13 mouse cellular contexts compared by ENCODE assay signal in genomic region chr3:98246985-98247751, GRCm38 (mm10). TPM values are rescaled to one million over a fixed set of nuclear protein-coding genes. Genes with fewer than 3 reads are reported as not detected.
DNase-seq lines count a peak whose midpoint lies in the region; ATAC-seq lines count a peak whose summit lies in the region.
"Had no signal": no experiment of that assay in that cellular context is flagged by ENCODE, and none has a peak within 500 bp of the region (broad histone marks: within the 10 kb centered on the region; RNA-seq: fewer than 3 reads in every experiment).

No protein-coding gene starts in this region.

- no peak overlapping the region for H3K4me3 ChIP-seq in kidney, embryonic 16.5 days (ENCODE audit: low read length)
- H3K4me3 ChIP-seq in liver, embryonic 13.5 days (replicated peaks) = no peak overlapping the region
- no peak overlapping the region for H3K4me3 ChIP-seq in midbrain, embryonic 14.5 days (replicated peaks; ENCODE audit: low read depth, low read length)
- H3K4me3 ChIP-seq in neural tube, embryonic 15.5 days (replicated peaks) = no peak overlapping the region
- H3K4me3 ChIP-seq: heart, embryonic 12.5 days; limb, embryonic 15.5 days had no signal

- ATAC-seq in kidney, embryonic 16.5 days (ENCODE audit: low FRiP score, low TSS enrichment) = 0 out of 2 replicates have a peak, but pooled peaks have one; percentile 15
- ATAC-seq in common myeloid progenitor, adult 5-6 weeks (replicated peaks; ENCODE audit: low read depth, poor library complexity, severe bottlenecking) = 0 out of 2 replicates have a peak, but pooled peaks have one; percentile 29
- peak; percentile 61 for ATAC-seq in liver, embryonic 13.5 days (ENCODE audit: low read depth)
- no peak for ATAC-seq in midbrain, embryonic 14.5 days (ENCODE audit: low FRiP score, low TSS enrichment)
- no peak for ATAC-seq in neural tube, embryonic 15.5 days (ENCODE audit: low FRiP score)

- no peaks in the 10 kb centered on the region for H3K36me3 ChIP-seq in kidney, embryonic 16.5 days (ENCODE audit: insufficient read depth, low read length)
- no peaks in the 10 kb centered on the region for H3K36me3 ChIP-seq in liver, embryonic 13.5 days
- no peaks in the 10 kb centered on the region for H3K36me3 ChIP-seq in midbrain, embryonic 14.5 days (ENCODE audit: control insufficient read depth, insufficient read depth, low read length)
- H3K36me3 ChIP-seq in neural tube, embryonic 15.5 days = no peaks in the 10 kb centered on the region
- H3K36me3 ChIP-seq: heart, embryonic 12.5 days; limb, embryonic 15.5 days had no signal

- H3K27me3 ChIP-seq in kidney, embryonic 16.5 days (ENCODE audit: insufficient read depth, low read length) = no peaks in the 10 kb centered on the region
- no peaks in the 10 kb centered on the region for H3K27me3 ChIP-seq in liver, embryonic 13.5 days
- no peaks in the 10 kb centered on the region for H3K27me3 ChIP-seq in midbrain, embryonic 14.5 days (ENCODE audit: control insufficient read depth, insufficient read depth, low read length)
- no peaks in the 10 kb centered on the region for H3K27me3 ChIP-seq in neural tube, embryonic 15.5 days (replicated peaks)
- H3K27me3 ChIP-seq: heart, embryonic 12.5 days; limb, embryonic 15.5 days had no signal

- no peak overlapping the region for H3K9ac ChIP-seq in kidney, embryonic 16.5 days (replicated peaks; ENCODE audit: low read length)
- no peak overlapping the region for H3K9ac ChIP-seq in liver, embryonic 13.5 days
- no peak overlapping the region for H3K9ac ChIP-seq in midbrain, embryonic 14.5 days (replicated peaks; ENCODE audit: low read length)
- H3K9ac ChIP-seq in neural tube, embryonic 15.5 days (replicated peaks) = no peak overlapping the region
- H3K9ac ChIP-seq: heart, embryonic 12.5 days; limb, embryonic 15.5 days had no signal

- H3K4me2 ChIP-seq in kidney, embryonic 16.5 days (replicated peaks; ENCODE audit: low read depth, low read length) = no peak overlapping the region
- no peak overlapping the region for H3K4me2 ChIP-seq in liver, embryonic 13.5 days
- no peak overlapping the region for H3K4me2 ChIP-seq in midbrain, embryonic 14.5 days (ENCODE audit: low read length)
- no peak overlapping the region for H3K4me2 ChIP-seq in neural tube, embryonic 15.5 days
- H3K4me2 ChIP-seq: heart, embryonic 12.5 days; limb, embryonic 15.5 days had no signal

- DNase-seq in kidney, postnatal 14 days = no peak
- DNase-seq in liver, embryonic 13.5 days = no peak
- DNase-seq in midbrain, embryonic 14.5 days = peak; percentile 18
- no peak for DNase-seq in ovary, adult 18-20 months (ENCODE audit: low spot score)
- DNase-seq: adrenal gland, adult 8-10 months; cerebellum, postnatal 25 days; kidney, postnatal 25 days had no signal

- peaks cover 5% of the 10 kb centered on the region; the same call in 1 of the 2 replicates for H3K4me1 ChIP-seq in kidney, embryonic 16.5 days (ENCODE audit: insufficient read depth, low read length)
- peaks cover 17% of the 10 kb centered on the region for H3K4me1 ChIP-seq in liver, embryonic 13.5 days (replicated peaks)
- peaks cover 10% of the 10 kb centered on the region for H3K4me1 ChIP-seq in midbrain, embryonic 14.5 days (ENCODE audit: control insufficient read depth, insufficient read depth, low read length)
- no peaks in the 10 kb centered on the region for H3K4me1 ChIP-seq in neural tube, embryonic 15.5 days
- H3K4me1 ChIP-seq: heart, embryonic 12.5 days had no signal

- WGBS in kidney, embryonic 16.5 days = 56% methylated on average over 7 of the region's 7 CpGs
- WGBS in liver, embryonic 13.5 days (ENCODE audit: insufficient replicate concordance) = 34% methylated on average over 7 of the region's 7 CpGs
- WGBS in midbrain, embryonic 14.5 days = 30% methylated on average over 7 of the region's 7 CpGs
- 48% methylated on average over 7 of the region's 7 CpGs for WGBS in neural tube, embryonic 15.5 days

- H3K27ac ChIP-seq in kidney, embryonic 16.5 days (ENCODE audit: low read length) = no peak overlapping the region
- H3K27ac ChIP-seq in liver, embryonic 13.5 days = peak overlapping the region; percentile 51; the same call in 1 of the 2 replicates
- H3K27ac ChIP-seq in midbrain, embryonic 14.5 days (replicated peaks; ENCODE audit: low read depth, low read length) = no peak overlapping the region
- H3K27ac ChIP-seq in neural tube, embryonic 15.5 days (replicated peaks) = no peak overlapping the region
- H3K27ac ChIP-seq: limb, embryonic 15.5 days had no signal

- no peaks in the 10 kb centered on the region for H3K9me3 ChIP-seq in kidney, embryonic 16.5 days (ENCODE audit: low read length)
- no peaks in the 10 kb centered on the region for H3K9me3 ChIP-seq in liver, embryonic 13.5 days (replicated peaks)
- H3K9me3 ChIP-seq in midbrain, embryonic 14.5 days (ENCODE audit: control insufficient read depth, low read length) = no peaks in the 10 kb centered on the region
- no peaks in the 10 kb centered on the region for H3K9me3 ChIP-seq in neural tube, embryonic 15.5 days (replicated peaks)
- H3K9me3 ChIP-seq: heart, embryonic 12.5 days; limb, embryonic 15.5 days had no signal

RNA-seq across cellular contexts. Expression of gene Reg4, which starts 25.2 kb away (rescaled TPM):
- 0.58 and 0.67 TPM in 2 replicates for polyA plus RNA-seq in kidney, embryonic 16.5 days (2015; fragmentation: Nextera tagmentation; extraction: Ambion mirVana)
- not detected in 2 replicates for total RNA-seq in common myeloid progenitor, adult 5-6 weeks (2017)
- not detected in 2 replicates for polyA plus RNA-seq in liver, embryonic 13.5 days (2015; fragmentation: Nextera tagmentation; extraction: Ambion mirVana)
- polyA plus RNA-seq in midbrain, embryonic 14.5 days (2014; fragmentation: Nextera tagmentation; extraction: Ambion mirVana) = not detected in 2 replicates
- 0.47 TPM in 1 of 2 replicates, not detected in the other for polyA plus RNA-seq in neural tube, embryonic 15.5 days (2015; fragmentation: Nextera tagmentation; extraction: Ambion mirVana)
- total RNA-seq: adrenal gland, adult 8-10 months; gastrocnemius, adult 8-10 months had no signal
- polyA plus RNA-seq: heart, embryonic 12.5 days; limb, embryonic 15.5 days had no signal

RNA-seq across cellular contexts. Expression of gene Hmgcs2, which starts 33.1 kb away (rescaled TPM):
- polyA plus RNA-seq in kidney, embryonic 16.5 days (2015; fragmentation: Nextera tagmentation; extraction: Ambion mirVana) = 12.3 and 13.1 TPM in 2 replicates
- total RNA-seq in common myeloid progenitor, adult 5-6 weeks (2017) = 0.05 and 0.58 TPM in 2 replicates
- polyA plus RNA-seq in liver, embryonic 13.5 days (2015; fragmentation: Nextera tagmentation; extraction: Ambion mirVana) = 41.9 and 42.6 TPM in 2 replicates
- polyA plus RNA-seq in midbrain, embryonic 14.5 days (2014; fragmentation: Nextera tagmentation; extraction: Ambion mirVana) = 8.6 and 16.2 TPM in 2 replicates
- 15.3 and 17.7 TPM in 2 replicates for polyA plus RNA-seq in neural tube, embryonic 15.5 days (2015; fragmentation: Nextera tagmentation; extraction: Ambion mirVana)

Comparison
In these comparisons a context has a peak if more than half of its experiments do, and no peak if none do; other contexts are left out.
1. ATAC-seq: peak in kidney, embryonic 16.5 days (single experiment), common myeloid progenitor, adult 5-6 weeks (single experiment) and liver, embryonic 13.5 days (single experiment); none in midbrain, embryonic 14.5 days (single experiment) and neural tube, embryonic 15.5 days (single experiment).